Mouse (Mus musculus): ENCODE measurements around the gene Kcnc3.

DNA sequence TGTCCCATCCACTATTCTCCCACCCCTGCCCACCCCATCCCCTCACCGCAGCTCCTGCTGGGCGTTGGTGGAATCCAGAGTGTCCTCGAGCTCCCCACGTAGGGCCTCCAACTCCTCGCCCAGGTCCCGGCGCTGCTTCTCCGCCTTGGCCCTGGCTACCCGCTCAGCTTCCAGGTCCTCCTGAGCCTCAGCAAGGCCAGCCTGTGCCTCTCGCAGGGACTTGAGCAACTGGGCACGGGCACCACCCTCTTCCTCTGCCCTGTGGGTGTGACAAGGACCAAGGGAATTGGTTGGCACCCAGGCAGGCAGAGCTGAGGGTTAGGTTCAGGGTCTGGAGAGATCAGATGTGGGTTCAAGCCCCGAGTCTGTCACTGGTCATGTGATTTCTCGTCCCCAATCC lies 36.5 kb downstream of the Kcnc3 start:
- TF ChIP-seq GATA1 (IDR thresholded peaks at IDR 0.05; ENCODE audit: low read length) (no peak), TAL1 (IDR thresholded peaks at IDR 0.05; ENCODE audit: low read length) (no peak)
